Mouse (Mus musculus) layer of hippocampus, postnatal 25 days (tissue): ENCODE data around the gene Ckm. TPM values are rescaled to one million over a fixed set of nuclear protein-coding genes. Genes with fewer than 3 reads are reported as not detected.

Experiments
- DNase-seq, 2 experiments: peaks; one replicate each; pipeline ENCODE4 v3.0.0; 2022; ENCODE audit warnings: mixed read lengths in 2 of 2, low spot score in 1 of 2; ENCODE audit errors: extremely low spot score in 1 of 2
- total RNA-seq, 2 experiments: library from RNA; stranded (reverse); gene quantifications; 2 replicates each; pipeline ENCODE4 v1.2.3; 2021

Gene Ckm
- not detected for total RNA-seq

GRCm38 (mm10) chr7:19404476-19404875 is at the start of gene Ckm:
Ckm (plus strand) TSS chr7:19404776.
- DNase-seq = no peak

GRCm38 (mm10) chr7:19354991-19355390 is 49.6 kb upstream of the Ckm start:
- DNase-seq = no peak

GRCm38 (mm10) chr7:19356311-19356710 is 48.3 kb upstream of the Ckm start:
- no peak for DNase-seq

- no peak for DNase-seq
Measured at GRCm38 (mm10) chr7:19357381-19358375, 46.9 kb upstream of the Ckm start.

- DNase-seq = no peak
Measured at GRCm38 (mm10) chr7:19358634-19359033, 45.9 kb upstream of the Ckm start.

- DNase-seq = peak; percentile 80 to 87
Measured at GRCm38 (mm10) chr7:19359299-19359891, 45.2 kb upstream of the Ckm start, which contains the start of the genes Cd3eap and Ppp1r13l. Cd3eap (minus strand) TSS chr7:19359483. Ppp1r13l (plus strand) TSS chr7:19359749.

- DNase-seq = peak; percentile 37 to 53
Measured at GRCm38 (mm10) chr7:19359892-19360641, 44.5 kb upstream of the Ckm start.

- DNase-seq = peak; percentile 71 to 72
Measured at GRCm38 (mm10) chr7:19360944-19361343, 43.6 kb upstream of the Ckm start.

- DNase-seq = peak; percentile 67 to 87
Measured at GRCm38 (mm10) chr7:19361720-19362119, 42.9 kb upstream of the Ckm start.

- no peak for DNase-seq
Measured at GRCm38 (mm10) chr7:19362276-19362675, 42.3 kb upstream of the Ckm start.

- DNase-seq = peak in 1 of 2 experiments; percentile 62
Measured at GRCm38 (mm10) chr7:19363881-19364280, 40.7 kb upstream of the Ckm start.

- DNase-seq = no peak
Measured at GRCm38 (mm10) chr7:19365376-19365775, 39.2 kb upstream of the Ckm start.

- DNase-seq = no peak
Measured at GRCm38 (mm10) chr7:19368380-19368779, 36.2 kb upstream of the Ckm start.

GRCm38 (mm10) chr7:19369823-19370425 is 34.7 kb upstream of the Ckm start:
- peak; percentile 62 to 79 for DNase-seq

GRCm38 (mm10) chr7:19373367-19373766 is 31.2 kb upstream of the Ckm start:
- DNase-seq = no peak

GRCm38 (mm10) chr7:19375368-19375767 is 29.2 kb upstream of the Ckm start:
- no peak for DNase-seq

- DNase-seq = no peak
Measured at GRCm38 (mm10) chr7:19376019-19376418, 28.6 kb upstream of the Ckm start.

- DNase-seq = no peak
Measured at GRCm38 (mm10) chr7:19378049-19378448, 26.5 kb upstream of the Ckm start.

GRCm38 (mm10) chr7:19381377-19382165 is 23.0 kb upstream of the Ckm start, which contains the start of gene Ercc2:
Ercc2 (plus strand) TSS chr7:19382010.
- DNase-seq = peak; percentile 95 to 96
